Mouse (Mus musculus): ENCODE results near the gene Farp1.

Gene Farp1

DNA sequence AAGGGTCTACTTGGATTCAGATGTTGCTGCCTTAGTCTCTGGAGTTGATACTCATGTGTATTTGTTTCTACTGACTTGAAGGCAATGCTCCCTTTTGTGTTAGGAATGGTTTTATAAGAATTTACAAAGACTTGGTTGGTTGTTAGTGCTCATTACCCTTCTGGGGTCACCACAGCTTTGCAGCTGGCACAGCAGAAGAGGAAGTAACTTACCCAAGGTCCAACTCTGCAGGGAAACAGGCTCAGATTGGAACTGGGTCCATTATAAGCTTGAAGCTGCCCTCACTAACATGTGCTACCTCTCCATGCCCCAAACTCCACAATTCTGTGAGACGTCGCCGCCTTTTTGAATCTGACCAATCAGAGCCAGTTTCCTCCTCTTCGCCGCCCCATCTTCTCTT is 22.8 kb downstream of the Farp1 start:
- no peak for DNase-seq (ENCODE audit: low spot score in 2 of 2)

DNA sequence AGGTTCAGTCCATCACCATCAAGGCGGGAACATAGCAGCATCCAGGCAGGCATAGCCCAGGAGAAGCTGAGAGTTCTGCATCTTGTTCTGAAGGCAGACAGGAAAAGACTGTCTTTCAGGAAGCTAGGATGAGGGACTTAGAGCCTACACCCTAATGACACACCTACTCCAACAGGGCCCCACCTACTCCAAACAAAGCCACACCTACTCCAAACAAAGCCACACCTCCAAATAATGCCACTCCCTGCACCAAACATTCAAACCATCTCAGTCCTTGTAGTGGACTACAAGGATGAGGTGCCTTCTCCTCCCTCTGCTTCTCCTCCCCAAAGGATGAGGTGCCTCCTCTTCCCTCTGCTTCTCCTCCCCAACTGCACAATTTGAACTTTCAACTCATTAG is 23.5 kb downstream of the Farp1 start:
- no peak for DNase-seq (ENCODE audit: low spot score in 2 of 2)

DNA sequence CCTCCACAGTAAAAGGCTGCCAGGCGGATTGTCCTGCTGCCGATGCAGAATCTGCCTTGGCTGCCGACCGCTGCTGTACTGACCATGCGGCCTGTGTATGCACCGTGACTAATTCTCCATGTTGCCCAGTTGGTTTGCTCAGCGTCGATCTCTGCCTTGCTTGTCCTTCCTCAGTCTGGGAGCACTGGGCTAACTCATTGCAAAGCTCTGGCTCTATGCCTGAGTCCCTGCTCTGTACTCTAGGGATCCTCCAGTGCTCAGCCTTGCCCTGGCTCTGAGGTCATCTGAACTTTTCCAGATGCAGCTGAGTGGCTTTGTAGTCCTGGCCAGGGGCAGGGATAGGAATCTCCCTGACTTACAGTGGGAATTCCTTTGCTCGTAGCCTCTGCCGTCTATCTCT is 24.3 kb downstream of the Farp1 start:
- peak in 1 of 2 experiments; percentile 26 for DNase-seq (ENCODE audit: low spot score in 2 of 2)

DNA sequence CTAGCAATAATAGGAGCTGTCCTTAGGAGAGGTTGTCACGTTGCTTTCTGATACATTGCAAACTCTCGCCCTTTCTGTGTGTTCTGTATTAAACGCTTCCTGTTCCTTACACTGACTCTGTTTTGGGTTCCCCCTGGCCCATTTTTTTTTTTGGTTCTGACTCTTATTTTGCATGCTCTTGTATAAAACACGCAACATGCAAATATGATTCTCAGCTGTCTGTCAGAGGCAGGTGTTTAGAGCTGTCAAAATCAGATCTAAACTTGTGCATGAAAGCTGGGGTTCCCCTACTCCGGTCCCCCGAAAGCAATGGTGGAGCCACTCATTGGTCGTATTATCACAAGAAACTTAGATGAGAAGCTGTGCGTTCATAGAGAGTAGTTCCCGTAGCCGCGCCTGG is 25.5 kb downstream of the Farp1 start:
- no peak for DNase-seq (ENCODE audit: low spot score in 2 of 2)

DNA sequence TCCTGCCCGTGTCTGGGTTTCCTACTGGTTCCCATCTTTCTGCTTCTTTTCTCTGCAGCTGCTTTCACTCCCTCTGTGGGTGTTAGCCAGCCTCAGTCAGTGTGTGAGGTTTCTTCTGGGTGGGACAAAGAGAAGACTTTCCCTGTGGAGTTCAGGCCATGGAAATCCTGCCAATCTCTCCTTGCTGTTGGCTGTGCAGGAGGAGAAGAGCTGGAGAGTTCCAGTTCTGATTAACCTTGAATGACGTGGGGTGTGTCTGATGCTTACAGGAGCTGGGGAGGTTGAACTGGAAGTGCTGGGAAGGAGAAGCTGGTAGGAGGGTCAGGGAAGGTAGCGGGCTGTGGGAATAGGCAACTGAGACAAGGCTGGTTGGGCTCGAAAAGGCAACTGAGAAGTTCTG is 26.7 kb downstream of the Farp1 start:
- DNase-seq (ENCODE audit: low spot score in 2 of 2) = peak in 1 of 2 experiments; percentile 52

DNA sequence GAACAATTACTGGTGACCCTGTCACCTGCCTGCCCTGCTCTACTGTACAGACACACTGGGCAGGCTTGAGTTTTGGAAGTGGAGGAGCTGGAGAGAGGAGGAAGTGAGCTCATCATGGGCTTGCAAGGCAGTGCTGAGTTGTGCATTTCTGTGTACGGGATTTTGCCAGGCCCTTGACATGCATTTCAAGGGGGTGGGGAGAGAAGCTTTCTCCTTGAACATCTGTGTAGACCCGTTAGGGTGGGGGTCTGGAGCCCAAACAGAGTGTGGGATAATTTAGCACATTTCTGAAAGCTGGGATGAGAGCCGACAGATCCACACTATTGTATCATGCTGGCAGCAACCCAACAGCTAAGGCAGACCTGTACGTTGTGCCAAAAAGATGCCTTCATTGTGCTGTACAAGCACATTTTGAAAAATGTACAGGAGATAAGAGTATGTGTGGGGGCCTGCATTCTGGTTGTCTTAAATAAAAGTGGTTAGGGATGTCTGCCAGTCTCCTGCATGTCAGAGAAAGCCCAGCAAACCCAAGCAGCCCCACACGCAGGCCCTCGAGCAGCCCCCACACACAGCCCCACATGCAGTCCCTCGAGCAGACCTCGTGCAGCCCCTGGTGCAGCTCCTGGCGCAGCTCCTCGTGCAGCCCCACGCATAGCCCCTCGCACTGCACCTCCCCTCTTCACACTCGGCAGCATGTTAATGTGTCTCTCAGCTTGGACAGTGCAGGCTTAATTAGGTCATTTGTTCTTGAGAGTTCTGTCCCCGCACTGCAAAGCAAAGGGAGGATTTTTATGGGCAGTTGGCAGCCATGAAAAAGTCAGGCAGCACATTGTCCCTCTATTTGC is 27.5 kb downstream of the Farp1 start:
- DNase-seq (ENCODE audit: low spot score in 2 of 2) = peak in 1 of 2 experiments; percentile 52

DNA sequence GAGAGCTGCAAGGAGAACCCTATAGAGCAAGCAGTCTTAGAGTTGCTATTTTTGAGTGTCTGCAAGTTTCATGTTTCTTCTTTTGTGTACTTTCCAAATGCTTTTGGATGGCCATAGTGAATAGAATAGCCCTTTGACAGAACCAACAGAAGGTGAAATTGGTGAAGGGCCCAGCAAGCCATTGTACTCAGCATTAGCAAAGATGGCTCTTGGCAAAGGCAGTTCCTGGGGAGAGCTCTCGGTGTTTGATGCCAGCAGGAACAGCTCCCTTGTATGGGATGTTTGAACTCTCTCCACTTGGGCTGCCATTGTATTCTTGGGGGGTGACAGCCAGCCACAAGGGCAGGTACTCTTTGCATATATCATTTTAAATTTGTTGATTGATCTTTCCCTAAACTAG is 29.7 kb downstream of the Farp1 start:
- DNase-seq (ENCODE audit: low spot score in 2 of 2) = no peak

DNA sequence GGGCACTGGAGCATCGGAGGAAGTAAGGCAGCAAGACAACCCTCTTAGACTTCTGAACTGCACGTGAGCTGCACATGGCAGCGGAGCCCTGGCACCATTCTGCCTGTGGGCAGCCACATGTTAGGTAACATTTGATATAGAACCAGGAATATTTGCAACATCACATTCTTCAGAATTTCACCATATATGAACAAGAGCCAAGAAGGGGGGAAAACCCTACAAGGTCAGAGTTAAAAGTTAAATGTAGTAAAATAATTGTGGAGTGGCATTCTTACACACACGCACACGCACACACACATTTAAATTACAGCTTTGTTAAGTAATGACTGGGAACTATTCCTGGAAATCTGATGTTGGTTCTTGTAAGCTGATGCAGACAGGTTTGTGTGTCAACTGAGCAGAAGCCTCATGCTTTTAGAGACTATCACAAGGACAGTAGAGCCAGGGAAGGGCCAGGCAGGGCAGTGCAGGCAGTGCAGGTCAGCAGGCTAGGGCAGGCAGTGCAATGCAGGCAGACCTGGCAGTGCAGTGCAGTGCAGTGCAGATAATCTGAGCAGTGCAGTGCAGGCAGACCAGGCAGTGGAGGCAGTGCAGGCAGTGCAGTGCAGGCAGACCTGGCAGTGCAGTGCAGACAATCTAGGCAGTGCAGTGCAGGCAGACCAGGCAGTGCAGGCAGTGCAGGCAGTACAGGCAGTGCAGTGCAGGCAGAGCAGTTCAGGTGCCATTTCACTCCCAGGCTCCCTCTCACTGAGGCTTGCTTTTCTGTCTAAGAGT is 38.3 kb downstream of the Farp1 start:
- no peak for DNase-seq (ENCODE audit: low spot score in 2 of 2)

DNA sequence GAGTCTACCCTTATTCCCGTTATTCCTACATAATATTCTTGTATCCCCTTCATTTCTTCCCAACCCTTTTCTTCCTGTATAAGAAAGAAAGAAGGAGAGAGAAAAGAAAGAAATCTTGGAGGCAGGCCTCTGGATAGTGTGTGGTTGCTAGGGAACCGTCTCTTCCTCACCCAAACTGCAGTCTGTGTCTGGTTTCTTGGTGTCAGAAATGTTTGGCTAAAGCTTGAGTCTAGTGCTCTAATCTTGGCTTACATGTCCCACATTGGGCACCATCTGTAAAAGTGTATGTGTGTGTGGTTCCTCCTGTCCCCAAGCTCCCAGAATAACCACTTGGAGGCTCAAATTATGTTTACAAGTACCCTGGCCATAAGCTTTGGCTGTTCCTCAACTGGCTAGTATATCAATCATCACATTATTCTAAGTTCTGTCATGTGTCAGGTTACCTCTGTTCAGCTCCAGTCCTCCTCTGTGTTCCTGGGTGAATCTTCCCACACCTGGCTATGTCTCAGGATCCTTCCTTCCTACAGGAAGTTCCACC is 39.3 kb downstream of the Farp1 start:
- DNase-seq (ENCODE audit: low spot score in 2 of 2) = no peak

DNA sequence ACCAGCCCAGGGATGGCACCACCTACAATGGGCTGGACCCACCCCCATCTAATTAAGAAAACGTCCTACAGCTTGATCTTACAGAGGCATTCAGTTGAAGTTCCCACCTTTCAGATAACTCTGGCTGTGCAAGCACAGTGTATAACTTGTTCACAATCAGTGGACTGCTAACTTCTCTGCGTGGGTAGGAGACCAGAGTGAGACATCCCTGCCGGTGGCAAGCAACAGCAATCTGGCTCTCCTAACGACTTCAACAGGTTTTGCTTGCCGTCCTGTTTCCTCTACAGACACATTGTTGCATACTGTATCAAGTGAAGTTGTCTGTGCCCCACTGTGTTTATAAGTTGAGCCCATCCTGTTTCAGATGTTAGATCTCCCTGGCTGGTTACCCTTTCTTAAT is 45.7 kb downstream of the Farp1 start:
- DNase-seq (ENCODE audit: low spot score in 2 of 2) = no peak

DNA sequence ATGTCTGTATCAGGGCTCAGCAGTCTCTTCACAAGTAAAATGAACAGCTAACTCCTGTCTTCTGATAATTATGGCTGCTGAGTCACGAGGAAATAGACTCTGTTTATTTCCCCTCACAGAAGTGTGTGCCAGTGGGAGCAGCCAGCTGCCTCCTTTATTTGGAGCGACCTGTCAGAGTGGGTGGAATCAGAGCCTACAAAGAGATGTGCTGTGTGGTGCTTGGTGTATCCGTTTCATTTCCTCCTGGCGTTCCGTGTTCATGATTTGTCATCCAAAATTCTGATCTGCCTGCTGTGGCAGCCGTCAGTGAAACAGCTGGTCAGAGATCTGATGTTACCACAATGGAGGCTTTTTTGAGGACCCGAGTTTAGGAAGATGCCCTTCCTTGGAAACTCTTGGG is 47.3 kb downstream of the Farp1 start:
- DNase-seq (ENCODE audit: low spot score in 2 of 2) = peak in 1 of 2 experiments; percentile 44

DNA sequence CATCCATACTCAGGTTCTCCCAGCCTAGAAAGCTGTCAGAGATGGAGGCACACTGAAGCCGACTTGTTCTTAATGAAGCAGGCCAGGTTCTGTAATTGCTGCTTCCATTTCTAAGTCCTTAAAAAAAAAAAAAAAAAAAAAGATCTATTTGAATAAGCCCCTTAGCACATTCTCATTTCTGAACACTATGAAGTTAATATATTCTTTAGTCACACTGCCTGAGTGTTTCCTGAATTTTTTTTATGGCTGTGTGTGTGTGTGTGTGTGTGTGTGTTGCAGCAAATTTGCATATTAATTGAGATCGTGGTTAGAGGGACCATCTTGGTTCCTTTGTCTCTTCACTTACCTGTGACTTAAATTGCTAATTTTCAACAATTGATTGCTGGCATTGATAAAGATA is 47.8 kb downstream of the Farp1 start:
- no peak for DNase-seq (ENCODE audit: low spot score in 2 of 2)

DNA sequence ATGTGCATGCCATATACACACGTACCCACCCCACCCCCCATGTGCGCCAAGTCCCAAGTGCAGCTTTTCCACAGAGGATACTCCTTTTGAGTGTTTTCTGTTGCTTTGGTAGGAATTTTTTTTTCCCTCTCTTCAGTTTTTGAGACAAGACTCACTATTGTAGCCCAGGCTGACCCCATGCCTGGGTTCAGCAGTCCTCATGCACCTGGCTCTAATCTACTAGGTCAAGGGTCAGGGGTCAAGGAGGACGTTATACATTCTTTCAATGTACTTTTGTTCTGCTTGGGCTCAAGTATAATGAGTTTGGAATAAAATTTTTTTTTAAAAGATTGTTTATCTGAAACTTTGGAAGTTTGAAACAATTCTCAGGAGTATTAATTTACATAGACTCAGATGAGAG is 48.4 kb downstream of the Farp1 start:
- no peak for DNase-seq (ENCODE audit: low spot score in 2 of 2)

DNA sequence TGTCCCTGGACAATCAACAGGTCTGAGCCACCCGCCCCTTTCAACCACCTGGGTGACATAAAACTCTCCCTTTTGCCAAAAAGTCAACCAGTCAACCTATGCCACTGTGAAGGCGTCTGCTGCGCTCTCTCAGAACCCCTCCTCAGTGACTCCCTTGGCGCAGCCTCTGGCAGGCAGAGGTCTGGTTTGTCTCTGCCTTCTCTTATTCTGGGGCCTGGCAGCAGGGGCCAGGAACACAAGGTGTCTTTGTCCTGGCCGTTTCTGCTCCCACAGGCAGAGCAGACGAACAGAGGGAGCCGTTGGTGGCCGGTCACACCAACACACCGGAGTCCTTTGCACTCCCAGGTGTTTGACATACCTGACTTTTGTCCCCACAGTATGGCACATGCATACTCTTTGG is 57.5 kb downstream of the Farp1 start:
- DNase-seq (ENCODE audit: low spot score in 2 of 2) = no peak

DNA sequence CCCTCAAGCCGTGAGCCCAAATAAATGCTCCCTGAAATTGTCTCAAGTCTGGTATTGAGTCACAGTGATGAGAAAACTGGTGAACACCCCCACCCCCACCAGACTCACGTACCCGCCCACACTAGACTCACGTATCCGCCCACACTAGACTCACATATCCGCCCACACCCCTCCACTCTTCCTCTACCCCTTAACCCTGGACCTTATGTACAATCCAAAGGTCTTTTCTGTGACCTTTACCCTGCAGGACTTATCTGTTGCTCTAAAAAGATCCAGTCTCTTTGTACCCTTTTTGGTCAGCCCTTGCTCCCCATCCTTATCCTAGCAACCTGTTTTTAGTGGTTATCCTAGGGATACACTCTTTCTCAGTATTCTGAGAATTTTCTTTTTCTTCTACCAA is 58.9 kb downstream of the Farp1 start:
- no peak for DNase-seq (ENCODE audit: low spot score in 2 of 2)

DNA sequence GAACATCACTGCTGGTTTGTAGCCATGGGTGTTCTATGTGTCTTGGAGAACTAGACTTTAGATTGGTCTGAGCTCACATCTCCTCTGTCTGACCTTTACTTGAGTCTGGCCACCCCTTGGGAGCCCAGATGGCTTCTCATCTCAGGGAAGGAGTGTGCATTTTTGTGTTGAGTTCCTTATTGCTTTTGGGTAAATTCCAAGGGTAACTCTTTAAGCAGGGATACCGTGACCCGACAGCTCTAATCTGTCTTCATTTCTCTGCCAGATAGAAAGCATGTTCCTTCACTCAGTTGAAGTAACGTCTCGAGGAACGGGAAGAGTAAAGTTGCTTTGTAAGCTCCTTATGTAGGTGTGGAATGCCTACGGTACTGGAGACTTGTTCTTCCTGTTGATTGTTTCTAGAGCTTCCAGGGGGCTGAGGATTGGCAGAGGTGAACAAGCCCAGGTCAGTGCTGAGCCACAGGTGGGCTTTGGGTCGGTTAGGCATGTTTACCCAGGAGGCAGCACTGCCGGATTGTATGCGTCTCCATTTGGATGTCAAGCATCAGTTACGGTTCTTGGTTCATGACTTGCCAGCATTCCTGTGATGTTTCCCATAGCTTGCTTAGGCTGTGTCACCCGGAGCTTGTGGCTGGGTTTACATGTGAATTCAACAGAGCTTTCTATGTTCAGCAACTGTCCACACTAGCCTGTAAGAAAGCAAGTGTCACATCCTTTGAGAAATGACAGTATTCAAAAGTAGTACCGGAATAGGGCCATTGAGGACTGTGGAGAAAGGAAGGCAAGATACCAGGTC is 62.8 kb downstream of the Farp1 start:
- DNase-seq (ENCODE audit: low spot score in 2 of 2) = no peak

DNA sequence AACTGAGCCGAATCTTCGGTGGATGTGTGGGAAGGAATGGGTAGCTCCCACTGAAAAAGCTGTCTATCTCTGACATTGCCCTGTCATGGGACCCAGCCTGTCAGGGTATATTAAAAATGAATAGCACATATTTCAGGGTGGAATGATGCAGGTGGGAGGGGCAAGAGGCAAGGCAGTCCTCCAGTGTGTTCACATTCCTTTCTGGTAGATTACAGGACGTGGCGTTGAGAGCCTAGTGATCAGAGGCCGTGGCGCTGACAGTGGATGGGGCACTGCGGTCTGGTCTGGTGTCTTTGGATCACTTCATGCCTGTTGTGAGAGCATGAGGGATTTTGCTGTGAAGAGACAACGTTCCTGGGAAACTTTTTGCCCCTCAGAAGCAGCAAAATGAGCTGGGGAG is 64.1 kb downstream of the Farp1 start:
- no peak for DNase-seq (ENCODE audit: low spot score in 2 of 2)

DNA sequence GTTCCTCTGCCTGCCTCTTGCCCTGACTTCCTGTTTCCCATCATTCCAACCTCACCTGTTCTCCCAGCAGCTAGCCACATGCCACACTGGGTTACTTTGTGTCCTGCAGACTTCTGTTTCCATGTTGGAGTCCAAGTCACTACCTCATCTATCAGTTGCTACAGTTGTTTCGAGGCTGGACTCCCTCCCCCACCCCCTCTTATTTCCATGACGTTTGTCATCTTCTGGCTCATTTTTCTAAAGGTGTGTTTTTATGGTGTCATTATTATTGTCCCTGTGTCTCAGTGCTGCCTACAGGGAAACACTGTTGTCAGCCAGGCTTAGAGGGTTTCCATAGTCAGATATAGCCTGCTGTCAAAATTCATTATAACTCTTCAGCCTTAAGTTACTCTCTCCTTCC is 64.9 kb downstream of the Farp1 start:
- DNase-seq (ENCODE audit: low spot score in 2 of 2) = no peak

DNA sequence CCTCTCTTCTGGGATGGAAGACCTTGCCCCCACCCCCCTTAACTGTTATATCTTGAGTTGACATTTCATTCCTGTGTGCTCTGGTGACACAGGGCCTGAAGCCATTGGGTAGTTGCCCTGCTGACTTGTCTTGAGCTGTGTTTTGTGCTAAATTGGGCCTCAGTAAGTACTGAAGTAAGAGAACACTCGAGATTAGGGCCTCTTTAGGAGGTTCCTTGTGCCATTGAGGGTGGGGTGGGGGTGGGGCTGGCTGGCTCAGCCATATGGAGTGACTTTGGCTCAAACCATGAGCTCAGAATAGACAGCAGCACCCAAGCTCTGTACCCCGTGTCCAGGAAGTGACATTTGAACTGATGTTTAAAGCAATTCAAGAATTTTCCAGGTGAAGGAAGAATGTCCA is 65.8 kb downstream of the Farp1 start:
- DNase-seq (ENCODE audit: low spot score in 2 of 2) = no peak

DNA sequence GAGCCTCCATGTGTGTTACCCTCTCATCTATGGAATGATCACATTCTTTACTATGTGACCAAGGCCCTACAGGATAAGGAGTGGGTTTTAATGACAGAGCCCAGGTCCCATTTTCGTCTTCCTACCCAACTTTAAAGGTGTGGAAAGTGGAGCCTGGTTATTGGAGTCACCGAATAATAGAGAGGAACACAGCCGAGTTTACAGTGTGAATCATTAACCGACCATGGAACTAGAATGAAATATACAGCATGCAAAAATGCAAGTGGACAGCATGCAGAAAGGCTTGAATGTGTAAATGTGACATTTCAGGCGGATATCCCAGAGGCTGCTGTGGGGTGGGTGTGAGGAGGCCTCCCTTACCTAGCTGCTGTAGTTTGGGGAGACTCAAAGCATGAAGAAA is 66.5 kb downstream of the Farp1 start:
- no peak for DNase-seq (ENCODE audit: low spot score in 2 of 2)

DNA sequence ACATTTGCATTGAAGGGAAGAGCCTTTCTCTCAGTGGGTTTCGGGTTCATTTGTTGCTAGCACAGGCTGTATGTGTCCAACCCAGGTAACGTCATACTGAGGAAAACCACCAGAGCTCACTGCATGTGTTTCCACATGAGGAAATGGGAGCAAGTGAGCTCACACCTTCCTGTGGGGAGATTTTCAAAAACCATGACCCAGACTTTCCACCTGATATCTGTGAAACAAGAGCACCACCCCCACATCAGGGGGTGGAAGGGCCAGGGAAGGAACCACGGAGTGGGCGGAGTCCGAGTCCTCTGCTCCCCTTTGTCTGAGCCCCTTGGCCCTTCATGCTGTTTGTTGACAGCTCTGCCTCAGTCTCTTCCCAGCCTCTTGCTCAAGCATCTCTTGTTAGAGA is 67.6 kb downstream of the Farp1 start:
- no peak for DNase-seq (ENCODE audit: low spot score in 2 of 2)

DNA sequence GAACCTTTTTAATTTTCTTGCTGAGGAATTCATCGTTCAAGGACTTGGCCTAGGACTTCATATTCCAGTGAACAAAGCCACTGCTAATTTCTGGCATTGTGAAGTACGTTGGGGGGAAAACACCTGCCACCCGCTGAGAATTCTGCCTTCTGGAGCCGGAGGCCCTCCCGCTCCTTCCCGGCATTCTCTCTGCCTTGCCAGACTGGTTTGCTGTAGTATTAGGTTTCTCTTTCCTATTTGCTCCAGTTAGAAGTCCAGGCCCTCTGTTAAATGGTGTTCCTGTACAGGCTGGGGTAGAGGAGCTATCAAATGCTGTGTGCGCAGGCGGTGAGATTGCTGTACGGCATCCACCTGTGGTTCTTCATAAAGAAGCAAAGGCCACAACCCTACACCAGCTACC is 68.5 kb downstream of the Farp1 start:
- DNase-seq (ENCODE audit: low spot score in 2 of 2) = no peak

Data from urinary bladder, postnatal 4 days (tissue).